Mouse (Mus musculus) kidney, embryonic 16.5 days (tissue): ENCODE measurements at regions not wholly inside any gene's neighbourhood (a gene's known extent, or its start where the extent isn't known, plus 50 kb on each side); places are given as distances from the start of the nearest gene placed in this dataset.
"Not testable (repeated sequence)": the region's sequence is repeated elsewhere in the genome, so short reads cannot be mapped to it uniquely, and the experiment has no call there.

Experiments used
- ATAC-seq: fragments of 200-750 bp; cut with Nextera tagmentation; 2 replicates; pipeline ENCODE4 v1.8.0; 2017; ENCODE audit warnings: moderate TSS enrichment; ENCODE audit not compliant: low FRiP score, low TSS enrichment
- H3K27ac ChIP-seq: fragments of 300-500 bp; sonication (generic); 2 replicates; pipeline ENCODE4 v1.5.1; 2014; ENCODE audit warnings: low read length
- H3K27me3 ChIP-seq: fragments of 300-500 bp; sonication (generic); 2 replicates; pipeline ENCODE4 v1.6.1; 2014; ENCODE audit warnings: low read length, control low read depth, mixed read lengths; ENCODE audit not compliant: insufficient read depth
- H3K36me3 ChIP-seq: fragments of 300-500 bp; sonication (generic); 2 replicates; pipeline ENCODE4 v1.6.1; 2014; ENCODE audit warnings: low read length, control low read depth, mixed read lengths; ENCODE audit not compliant: insufficient read depth
- H3K4me1 ChIP-seq: fragments of 300-500 bp; sonication (generic); 2 replicates; pipeline ENCODE4 v1.6.1; 2014; ENCODE audit warnings: low read length, control low read depth, mixed read lengths; ENCODE audit not compliant: insufficient read depth
- H3K4me2 ChIP-seq: fragments of 300-500 bp; sonication (generic); replicated peaks from 2 replicates; pipeline ENCODE4 v1.6.1; 2014; ENCODE audit warnings: low read depth, low read length
- H3K4me3 ChIP-seq: fragments of 300-500 bp; sonication (generic); 2 replicates; pipeline ENCODE4 v1.5.1; 2014; ENCODE audit warnings: mild to moderate bottlenecking, low read length
- H3K9ac ChIP-seq: fragments of 300-500 bp; sonication (generic); replicated peaks from 2 replicates; pipeline ENCODE4 v1.6.1; 2014; ENCODE audit warnings: low read length
- H3K9me3 ChIP-seq: fragments of 300-500 bp; sonication (generic); 2 replicates; pipeline ENCODE4 v1.6.1; 2016; ENCODE audit warnings: low read length, control low read depth
- WGBS: fragments of 180-500 bp; shearing (Covaris S2); extraction: QIAGEN DNeasy Blood & Tissue Kit; methylation state at CpG from one replicate; pipeline ENCODE4 v1.1.7; 2014; 5-methylcytosine and 5-hydroxymethylcytosine counted together

- not testable (repeated sequence) for H3K4me1 ChIP-seq, H3K27me3 ChIP-seq, H3K36me3 ChIP-seq, H3K9ac ChIP-seq, H3K9me3 ChIP-seq, ATAC-seq, H3K27ac ChIP-seq
- WGBS = 5% methylated on average over 29 of the region's 47 CpGs
- peak overlapping the region; percentile 31 for H3K4me2 ChIP-seq
- peak overlapping the region; percentile 27 for H3K4me3 ChIP-seq
These were observed 739.1 kb upstream of the Ywhaq start for GRCm38 (mm10) chr12:22156467-22157037.

- not testable (repeated sequence) for ATAC-seq, H3K9me3 ChIP-seq, H3K4me1 ChIP-seq, H3K9ac ChIP-seq, H3K27ac ChIP-seq, H3K4me2 ChIP-seq, H3K4me3 ChIP-seq, H3K27me3 ChIP-seq, H3K36me3 ChIP-seq
- WGBS = 82% methylated on average over 4 of the region's 8 CpGs
These were observed 737.9 kb upstream of the Ywhaq start for GRCm38 (mm10) chr12:22155341-22155740.
